ENCODE assay signal across 13 mouse cellular contexts in genomic region chr6:29206006-29206405, GRCm38 (mm10). TPM values are rescaled to one million over a fixed set of nuclear protein-coding genes. Genes with fewer than 3 reads are reported as not detected.
"Had no signal": no experiment of that assay in that cellular context is flagged by ENCODE, and none has a peak within 500 bp of the region (broad histone marks: within the 10 kb centered on the region; RNA-seq: fewer than 3 reads in every experiment).

No protein-coding gene starts in this region.

- H3K27ac ChIP-seq: kidney, embryonic 15.5 days; liver, embryonic 13.5 days; lung, embryonic 15.5 days; macrophage; midbrain, embryonic 13.5 days had no signal

- H3K9me3 ChIP-seq: kidney, embryonic 15.5 days; liver, embryonic 13.5 days; lung, embryonic 15.5 days; megakaryocyte, embryonic 14.5 days; midbrain, embryonic 13.5 days had no signal

- DNase-seq: kidney, postnatal 14 days; left cerebral cortex, postnatal 4 days; liver, embryonic 13.5 days; liver, postnatal 0 days; lung, postnatal 14 days; right cerebral cortex, postnatal 14 days; thymus, adult 18-20 months; thymus, postnatal 14 days had no signal

- H3K4me3 ChIP-seq: kidney, embryonic 15.5 days; liver, embryonic 13.5 days; lung, embryonic 15.5 days; megakaryocyte, embryonic 14.5 days; midbrain, embryonic 13.5 days had no signal

- H3K27me3 ChIP-seq: kidney, embryonic 15.5 days; lung, embryonic 15.5 days; megakaryocyte, embryonic 14.5 days; midbrain, embryonic 13.5 days had no signal

RNA-seq across cellular contexts. Expression of gene Prrt4, which starts 26.6 kb away (rescaled TPM):
- polyA plus RNA-seq: liver, postnatal 0 days; macrophage had no signal
